Mouse (Mus musculus): ENCODE data around the gene Cyp4x1.

Cyp4x1 gene

GRCm38 (mm10) chr4:115056921-115057673 lies 77.0 kb downstream of the Cyp4x1 start:
- no peak for DNase-seq (ENCODE audit: low read depth)

- DNase-seq (ENCODE audit: low read depth): no peak
Measured at GRCm38 (mm10) chr4:115056371-115056920, 77.6 kb downstream of the Cyp4x1 start, which contains the start of gene Tal1. Tal1 (plus strand) TSS chr4:115056426.
